Mouse (Mus musculus) CH12.LX (cell line): Measurements from ENCODE around the gene Gabrb1. TPM values are rescaled to one million over a fixed set of nuclear protein-coding genes. Genes with fewer than 3 reads are reported as not detected.

ENCODE experiments used
- DNase-seq: peaks from one replicate; pipeline ENCODE4 v3.0.0-alpha.2; 2013; ENCODE audit errors: extremely low read depth
- H3K27ac ChIP-seq: 2 replicates; pipeline ENCODE4 v1.5.1; 2012; ENCODE audit warnings: low read depth, mild to moderate bottlenecking, control low read depth, moderate library complexity; ENCODE audit not compliant: insufficient read depth
- H3K27me3 ChIP-seq: replicated peaks from 2 replicates; pipeline ENCODE3; 2012; ENCODE audit warnings: inconsistent platforms
- H3K36me3 ChIP-seq, 2 experiments: replicated peaks in 1 of 2; 2 replicates each; pipeline versions ENCODE3 to v1.6.1; 2012; ENCODE audit warnings: inconsistent platforms in 1 of 2, low read length in 1 of 2, mild to moderate bottlenecking in 1 of 2, mixed read lengths in 1 of 2, moderate library complexity in 1 of 2; ENCODE audit not compliant: control insufficient read depth in 1 of 2, insufficient read depth in 1 of 2
- H3K4me1 ChIP-seq, 2 experiments: 2 replicates each; pipeline ENCODE4 v1.6.1; 2012; ENCODE audit warnings: inconsistent platforms in 1 of 2, moderate library complexity in 1 of 2; ENCODE audit not compliant: insufficient read depth in 2 of 2, control insufficient read depth in 1 of 2
- H3K4me2 ChIP-seq: 2 replicates; pipeline ENCODE4 v1.6.1; 2012; ENCODE audit warnings: low read depth, mild to moderate bottlenecking, control low read depth; ENCODE audit not compliant: poor library complexity, insufficient read depth, severe bottlenecking
- H3K4me3 ChIP-seq, 3 experiments: fragments of 150-350 bp in 1 of 3; sonication (generic) in 1 of 3; replicated peaks in 1 of 3; 2 replicates each; pipeline versions ENCODE3 to v1.5.1; 2011 to 2012; ENCODE audit warnings: low read depth in 2 of 3, low read length in 2 of 3, mild to moderate bottlenecking in 2 of 3, moderate library complexity in 2 of 3, control low read depth in 1 of 3, improper control_type of control experiment in 1 of 3, inconsistent platforms in 1 of 3, mixed read lengths in 1 of 3; ENCODE audit not compliant: poor library complexity in 1 of 3
- H3K79me2 ChIP-seq: replicated peaks from 2 replicates; pipeline ENCODE4 v1.6.1; 2012; ENCODE audit warnings: mild to moderate bottlenecking, moderate library complexity; ENCODE audit not compliant: control insufficient read depth, poor library complexity, insufficient read depth, severe bottlenecking; ENCODE audit errors: extremely low read depth
- H3K9ac ChIP-seq: 2 replicates; pipeline ENCODE4 v1.6.1; 2012; ENCODE audit warnings: low read depth, mild to moderate bottlenecking, control low read depth, moderate library complexity; ENCODE audit not compliant: insufficient read depth
- H3K9me3 ChIP-seq: replicated peaks from 2 replicates; pipeline ENCODE3; 2012; ENCODE audit warnings: low read length, inconsistent platforms, mixed read lengths
- CHD2 ChIP-seq: IDR thresholded peaks from 2 replicates; pipeline ENCODE4 v1.6.1; 2011; ENCODE audit warnings: low read length, improper control_type of control experiment
- CTCF ChIP-seq, 2 experiments: IDR thresholded peaks in 1 of 2; conservative IDR thresholded peaks in 1 of 2; 2 replicates each; pipeline ENCODE4 v1.5.1; 2011 to 2012; ENCODE audit warnings: low read depth in 2 of 2, low read length in 2 of 2, improper control_type of control experiment in 1 of 2, inconsistent platforms in 1 of 2, mild to moderate bottlenecking in 1 of 2, moderate library complexity in 1 of 2
- E2F4 ChIP-seq: IDR thresholded peaks from 2 replicates; pipeline ENCODE4 v1.6.1; 2011; ENCODE audit warnings: low read depth, low read length, improper control_type of control experiment; ENCODE audit not compliant: insufficient replicate concordance
- ELF1 ChIP-seq: IDR thresholded peaks from 2 replicates; pipeline ENCODE4 v1.6.1; 2014; ENCODE audit warnings: low read depth, mild to moderate bottlenecking, inconsistent platforms, low read length, improper control_type of control experiment
- EP300 ChIP-seq: IDR thresholded peaks from 2 replicates; pipeline ENCODE4 v1.6.1; 2011; ENCODE audit warnings: low read length, improper control_type of control experiment
- IRF4 ChIP-seq: IDR thresholded peaks from 2 replicates; pipeline ENCODE4 v1.6.1; 2014; ENCODE audit warnings: low read depth, mild to moderate bottlenecking, inconsistent platforms, low read length, improper control_type of control experiment
- JUN ChIP-seq: IDR thresholded peaks from 2 replicates; pipeline ENCODE4 v1.6.1; 2011; ENCODE audit warnings: low read depth, mild to moderate bottlenecking, low read length, improper control_type of control experiment, moderate library complexity; ENCODE audit not compliant: insufficient read depth
- JUND ChIP-seq: conservative IDR thresholded peaks from 2 replicates; pipeline ENCODE4 v1.6.1; 2011; ENCODE audit warnings: low read depth, low read length, improper control_type of control experiment
- MAZ ChIP-seq: IDR thresholded peaks from 2 replicates; pipeline ENCODE4 v1.6.1; 2012; ENCODE audit warnings: low read depth, mild to moderate bottlenecking, inconsistent platforms, low read length, improper control_type of control experiment, moderate library complexity
- MXI1 ChIP-seq: IDR thresholded peaks from 2 replicates; pipeline ENCODE4 v1.6.1; 2011; ENCODE audit warnings: mild to moderate bottlenecking, low read depth, low read length, improper control_type of control experiment
- RAD21 ChIP-seq: IDR thresholded peaks from 2 replicates; pipeline ENCODE4 v1.6.1; 2011; ENCODE audit warnings: low read depth, mild to moderate bottlenecking, low read length, improper control_type of control experiment, moderate library complexity
- SIN3A ChIP-seq: IDR thresholded peaks from 2 replicates; pipeline ENCODE4 v1.6.1; 2012; ENCODE audit warnings: low read length, improper control_type of control experiment, inconsistent platforms
- SMC3 ChIP-seq: IDR thresholded peaks from 2 replicates; pipeline ENCODE4 v1.6.1; 2011; ENCODE audit warnings: low read depth, low read length, improper control_type of control experiment
- ZC3H11A ChIP-seq: IDR thresholded peaks from 2 replicates; pipeline ENCODE4 v1.6.1; 2012; ENCODE audit warnings: low read depth, mild to moderate bottlenecking, inconsistent platforms, low read length, improper control_type of control experiment
- ZMIZ1 ChIP-seq: IDR thresholded peaks from 2 replicates; pipeline ENCODE4 v1.6.1; 2012; ENCODE audit warnings: low read depth, mild to moderate bottlenecking, inconsistent platforms, low read length, improper control_type of control experiment
- ZNF384 ChIP-seq: IDR thresholded peaks from 2 replicates; pipeline ENCODE4 v1.6.1; 2012; ENCODE audit warnings: low read depth, low read length, improper control_type of control experiment, inconsistent platforms
- dilution Hi-C: fragments of 300-500 bp; cut with MboI; formaldehyde crosslinking; loops from 2 replicates; pipeline ENCODE4 v1.14.3; 2020; ENCODE audit warnings: low sequenced_read_pairs; ENCODE audit not compliant: extremely low pct_unique_long_range_greater_than_20kb, extremely low pct_ligation_motif_present
- in situ Hi-C: fragments of 300-500 bp; cut with MboI; formaldehyde crosslinking; loops from 3 replicates; pipeline ENCODE4 v1.14.3; 2019; ENCODE audit warnings: low sequenced_read_pairs, low pct_ligation_motif_present, low pct_unique_long_range_greater_than_20kb, mixed read lengths
- polyA plus RNA-seq: library from polyadenylated mRNA; unstranded; fragments of >175 nt; gene quantifications from 2 replicates; pipeline ENCODE4 v1.2.1, GENCODE M21; 2012; ENCODE audit warnings: low read depth; ENCODE audit not compliant: insufficient read length
- total RNA-seq, 2 experiments: library from RNA; depleted of rRNA; stranded (reverse); fragments of 300-350 nt in 1 of 2; fragments of >200 nt in 1 of 2; gene quantifications; 2 replicates each; pipeline ENCODE4 v1.2.3; 2012 to 2014

Gabrb1 gene
- total and polyA plus RNA-seq, 3 experiments, result 0.04 TPM; not detected in 2

DNA sequence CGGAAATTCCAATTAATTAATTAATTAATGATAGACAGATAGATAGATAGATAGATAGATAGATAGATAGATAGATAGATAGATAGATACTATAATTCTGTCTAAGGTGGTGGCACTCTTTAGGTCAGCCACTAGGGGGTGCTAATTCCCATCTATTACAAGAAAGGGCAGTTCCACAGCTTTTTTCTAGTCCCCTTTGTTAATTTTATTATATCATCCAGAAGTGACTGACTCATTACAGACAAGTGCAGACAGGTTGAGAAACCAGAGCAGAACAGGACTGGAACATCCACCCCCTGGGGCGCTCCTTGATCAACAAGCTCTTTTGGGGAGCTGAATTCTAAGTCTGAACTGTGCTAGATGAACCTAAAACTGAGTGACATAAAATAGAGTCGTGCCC, 514.8 kb downstream of the Gabrb1 start:
- H3K27me3 ChIP-seq, result no peaks in the 10 kb centered on the region
- H3K27ac ChIP-seq, result no peak overlapping the region
- dilution Hi-C loops (no loop called here), in situ Hi-C loops (no loop called here)
- DNase-seq, result peak; percentile 76
- H3K4me1 ChIP-seq, result peaks cover 0 to 12% of the 10 kb centered on the region in 2 experiments; a peak in 1 of 4 replicates
- TF ChIP-seq EP300, result peak; percentile 14; the same call in 1 of the 2 replicates
- peak; percentile 32; the same call in 1 of the 2 replicates for TF ChIP-seq JUND
- TF ChIP-seq MXI1, result no peak
- TF ChIP-seq E2F4, result no peak
- 0 out of 2 replicates have a peak, but pooled peaks have one; percentile 33 for TF ChIP-seq IRF4
- TF ChIP-seq JUN, result 0 out of 2 replicates have a peak, but pooled peaks have one; percentile 2
- peak; percentile 84 for TF ChIP-seq ZNF384
- TF ChIP-seq RAD21, result peak; percentile 88
- TF ChIP-seq MAZ, result no peak
- peak; percentile 37; the same call in 1 of the 2 replicates for TF ChIP-seq ZC3H11A
- TF ChIP-seq ELF1, result no peak
- peak; percentile 45 to 83 for TF ChIP-seq CTCF (conservative IDR thresholded peaks at IDR 0.05 in 1 of 2, IDR thresholded peaks at IDR 0.05 in 1 of 2; ENCODE audit: low read depth in 2 of 2, low read length in 2 of 2)
- TF ChIP-seq SMC3, result peak; percentile 86
- H3K4me3 ChIP-seq, result no peak overlapping the region
- H3K9me3 ChIP-seq, result no peaks in the 10 kb centered on the region
- peaks cover 1% of the 10 kb centered on the region for H3K79me2 ChIP-seq
- 0 out of 2 replicates have a peak overlapping the region, but pooled peaks have one; percentile 4 for H3K9ac ChIP-seq
- no peaks in the 10 kb centered on the region for H3K36me3 ChIP-seq
- H3K4me2 ChIP-seq, result peak overlapping the region; percentile 39; the same call in 1 of the 2 replicates

DNA sequence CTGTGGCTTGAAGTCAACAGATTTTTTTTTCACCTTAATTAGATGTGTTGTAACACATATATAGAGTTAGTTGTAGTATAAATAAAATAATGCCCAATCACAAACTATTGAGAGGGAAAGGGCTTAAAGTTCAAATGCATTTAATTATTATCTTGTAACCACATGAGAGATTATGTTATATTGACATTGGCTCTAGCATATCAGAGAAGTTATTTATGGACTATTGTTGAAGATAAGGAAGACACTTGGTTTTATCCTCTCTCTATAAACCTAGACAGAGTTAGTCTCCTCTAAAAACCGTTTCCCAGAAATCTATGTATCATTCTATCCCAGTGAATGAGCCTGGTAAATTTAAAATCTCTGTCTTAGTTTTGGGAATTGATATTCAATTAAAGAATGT, 515.6 kb downstream of the Gabrb1 start:
- no peak for DNase-seq
- H3K9me3 ChIP-seq, result no peaks in the 10 kb centered on the region
- dilution Hi-C loops, result no loop called here
- H3K4me3 ChIP-seq, result no peak overlapping the region
- no peaks in the 10 kb centered on the region for H3K36me3 ChIP-seq
- TF ChIP-seq ZMIZ1, result no peak
- no peak for TF ChIP-seq SIN3A
- no peak for TF ChIP-seq CHD2
- TF ChIP-seq, all 38 proteins: peak for 0
- H3K79me2 ChIP-seq, result no peaks in the 10 kb centered on the region
- in situ Hi-C loops, result no loop called here
- H3K4me1 ChIP-seq, result peaks cover 0 to 12% of the 10 kb centered on the region in 2 experiments; a peak in 1 of 4 replicates
- no peak overlapping the region for H3K9ac ChIP-seq
- H3K27me3 ChIP-seq, result no peaks in the 10 kb centered on the region
- no peak overlapping the region for H3K27ac ChIP-seq
- H3K4me2 ChIP-seq, result no peak overlapping the region
